Mouse (Mus musculus) E14TG2a.4 (cell line): ENCODE measurements around the gene Slc27a1.

ENCODE experiments used
- CTCF ChIP-seq: conservative IDR thresholded peaks from 2 replicates; pipeline ENCODE4 v1.5.1; 2014; ENCODE audit warnings: low read length
- POU5F1 ChIP-seq: IDR thresholded peaks from 2 replicates; pipeline ENCODE4 v1.6.1; 2014; ENCODE audit warnings: low read length, borderline replicate concordance

DNA sequence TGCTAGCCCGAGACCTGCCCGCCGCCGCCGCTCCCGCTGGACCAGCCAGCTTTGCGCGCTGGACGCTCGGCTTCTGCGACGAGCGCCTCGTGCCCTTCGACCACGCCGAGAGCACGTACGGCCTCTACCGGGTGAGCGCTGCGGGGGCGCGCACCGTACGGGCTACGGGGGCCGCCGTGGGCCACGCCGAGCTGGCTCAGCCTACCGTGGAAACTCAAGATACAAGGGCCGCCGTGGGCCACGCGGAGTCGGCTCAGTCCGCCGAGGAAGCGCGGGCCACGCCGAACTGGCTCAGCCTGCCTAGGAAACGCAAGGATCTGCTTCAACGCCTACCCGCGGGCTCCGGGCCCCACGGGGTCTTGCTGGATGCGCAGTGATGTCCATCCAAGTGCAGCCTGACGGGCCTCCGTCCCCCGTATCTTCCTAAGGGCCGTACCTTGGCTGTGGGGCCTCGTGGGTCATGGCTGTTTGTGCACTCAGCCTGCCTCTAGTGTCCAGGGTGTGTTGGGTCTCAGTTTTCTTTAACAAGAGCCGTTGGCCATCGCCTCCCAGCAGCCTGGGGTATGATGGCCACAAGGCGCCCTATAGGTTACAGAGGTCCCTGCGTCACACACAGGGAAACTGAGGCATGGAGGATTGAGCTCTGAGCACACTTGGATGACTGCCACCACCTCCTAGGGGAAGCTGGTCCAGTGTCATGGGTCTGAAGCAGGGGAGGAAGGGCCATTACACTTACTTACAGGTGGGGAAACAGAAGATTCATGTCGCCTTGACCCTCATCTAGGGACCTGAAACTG is 23.9 kb downstream of the Slc27a1 start:
- TF ChIP-seq CTCF, result no peak
- no peak for TF ChIP-seq POU5F1
